Mouse (Mus musculus) embryonic facial prominence, embryonic 14.5 days (tissue): ENCODE measurements around the gene Melk. TPM values are rescaled to one million over a fixed set of nuclear protein-coding genes. Genes with fewer than 3 reads are reported as not detected.

Experiments
- ATAC-seq: fragments of 200-750 bp; cut with Nextera tagmentation; 2 replicates; pipeline ENCODE4 v1.8.0; 2017; ENCODE audit warnings: low read depth, moderate number of reproducible peaks, moderate TSS enrichment
- DNase-seq: peaks from one replicate; pipeline ENCODE4 v3.0.0-alpha.2; 2015; ENCODE audit warnings: low spot score
- H3K27ac ChIP-seq: fragments of 300-500 bp; sonication (generic); replicated peaks from 2 replicates; pipeline ENCODE4 v1.5.1; 2014; ENCODE audit warnings: low read depth, mild to moderate bottlenecking, low read length, moderate library complexity
- H3K27me3 ChIP-seq: fragments of 300-500 bp; sonication (generic); replicated peaks from 2 replicates; pipeline ENCODE4 v1.6.1; 2014; ENCODE audit warnings: low read length; ENCODE audit not compliant: control insufficient read depth, insufficient read depth
- H3K36me3 ChIP-seq: fragments of 300-500 bp; sonication (generic); 2 replicates; pipeline ENCODE4 v1.6.1; 2014; ENCODE audit warnings: low read length, mixed read lengths; ENCODE audit not compliant: control insufficient read depth, insufficient read depth
- H3K4me1 ChIP-seq: fragments of 300-500 bp; sonication (generic); 2 replicates; pipeline ENCODE4 v1.6.1; 2014; ENCODE audit warnings: antibody characterized with exemption, low read length; ENCODE audit not compliant: control insufficient read depth, insufficient read depth
- H3K4me2 ChIP-seq: fragments of 300-500 bp; sonication (generic); 2 replicates; pipeline ENCODE4 v1.6.1; 2014; ENCODE audit warnings: low read depth, mild to moderate bottlenecking, low read length, moderate library complexity, mixed read lengths
- H3K4me3 ChIP-seq: fragments of 300-500 bp; sonication (generic); 2 replicates; pipeline ENCODE4 v1.5.1; 2014; ENCODE audit warnings: low read depth, mild to moderate bottlenecking, low read length
- H3K9ac ChIP-seq: fragments of 300-500 bp; sonication (generic); 2 replicates; pipeline ENCODE4 v1.6.1; 2014; ENCODE audit warnings: low read depth, mild to moderate bottlenecking, low read length, moderate library complexity, mixed read lengths
- H3K9me3 ChIP-seq: fragments of 300-500 bp; sonication (generic); 2 replicates; pipeline ENCODE4 v1.6.1; 2016; ENCODE audit warnings: low read length; ENCODE audit not compliant: control insufficient read depth
- WGBS: fragments of 180-500 bp; shearing (Covaris S2); extraction: QIAGEN DNeasy Blood & Tissue Kit; methylation state at CpG from one replicate; pipeline ENCODE4 v1.1.7; 2014; 5-methylcytosine and 5-hydroxymethylcytosine counted together
- polyA plus RNA-seq: library from polyadenylated mRNA; unstranded; fragments of >200 nt; fragmentation: Nextera tagmentation; extraction: Ambion mirVana; gene quantifications from 2 replicates; pipeline ENCODE4 v1.2.1, GENCODE M21; 2014

Melk gene
- polyA plus RNA-seq, 1 experiment from 2014 or later = 30.5 TPM

- H3K27ac ChIP-seq = no peak overlapping the region
- H3K27me3 ChIP-seq = no peaks in the 10 kb centered on the region
- H3K4me2 ChIP-seq = no peak overlapping the region
- H3K4me1 ChIP-seq = no peaks in the 10 kb centered on the region
- no peak for DNase-seq
- H3K4me3 ChIP-seq = no peak overlapping the region
- ATAC-seq = no peak
- H3K36me3 ChIP-seq = no peaks in the 10 kb centered on the region
- H3K9ac ChIP-seq = no peak overlapping the region
- no peaks in the 10 kb centered on the region for H3K9me3 ChIP-seq
- WGBS = 82% methylated on average over 6 of the region's 6 CpGs
Measured at GRCm38 (mm10) chr4:44267437-44267836, 33.2 kb upstream of the Melk start.

GRCm38 (mm10) chr4:44269376-44269817 lies 31.3 kb upstream of the Melk start:
- Histone ChIP-seq H3K27ac (no peak overlapping the region), H3K4me3 (no peak overlapping the region), H3K9ac (no peak overlapping the region), H3K27me3 (no peaks in the 10 kb centered on the region), H3K4me1 (no peaks in the 10 kb centered on the region), H3K36me3 (no peaks in the 10 kb centered on the region), H3K4me2 (no peak overlapping the region), H3K9me3 (no peaks in the 10 kb centered on the region)
- DNase-seq (no peak), ATAC-seq (no peak)
- 86% methylated on average over 14 of the region's 14 CpGs for WGBS

GRCm38 (mm10) chr4:44271134-44271533 lies 29.5 kb upstream of the Melk start:
- no peaks in the 10 kb centered on the region for H3K27me3 ChIP-seq
- H3K4me1 ChIP-seq = no peaks in the 10 kb centered on the region
- H3K9me3 ChIP-seq = no peaks in the 10 kb centered on the region
- ATAC-seq (no peak), DNase-seq (no peak)
- WGBS = 63% methylated on average over 5 of the region's 5 CpGs
- no peak overlapping the region for H3K4me3 ChIP-seq
- no peak overlapping the region for H3K9ac ChIP-seq
- no peak overlapping the region for H3K4me2 ChIP-seq
- no peaks in the 10 kb centered on the region for H3K36me3 ChIP-seq
- H3K27ac ChIP-seq = no peak overlapping the region

GRCm38 (mm10) chr4:44281597-44282265 lies 18.9 kb upstream of the Melk start:
- H3K27ac ChIP-seq = no peak overlapping the region
- no peaks in the 10 kb centered on the region for H3K9me3 ChIP-seq
- H3K36me3 ChIP-seq = no peaks in the 10 kb centered on the region
- DNase-seq (no peak), ATAC-seq (no peak)
- H3K4me3 ChIP-seq = no peak overlapping the region
- H3K4me1 ChIP-seq = no peaks in the 10 kb centered on the region
- H3K4me2 ChIP-seq = no peak overlapping the region
- no peaks in the 10 kb centered on the region for H3K27me3 ChIP-seq
- 74% methylated on average over 7 of the region's 7 CpGs for WGBS
- no peak overlapping the region for H3K9ac ChIP-seq

GRCm38 (mm10) chr4:44292534-44292933 lies 8.1 kb upstream of the Melk start:
- Histone ChIP-seq H3K27ac (no peak overlapping the region), H3K4me2 (no peak overlapping the region), H3K4me3 (no peak overlapping the region), H3K9ac (no peak overlapping the region), H3K36me3 (no peaks in the 10 kb centered on the region), H3K4me1 (no peaks in the 10 kb centered on the region), H3K9me3 (no peaks in the 10 kb centered on the region), H3K27me3 (no peaks in the 10 kb centered on the region)
- no peak for ATAC-seq
- peak; percentile 61 for DNase-seq
- whole genome bisulfite sequencing = 9% methylated on average over 7 of the region's 7 CpGs

GRCm38 (mm10) chr4:44295837-44296236 lies 4.8 kb upstream of the Melk start:
- Histone ChIP-seq H3K9me3 (no peaks in the 10 kb centered on the region), H3K27me3 (no peaks in the 10 kb centered on the region), H3K9ac (no peak overlapping the region), H3K4me1 (no peaks in the 10 kb centered on the region), H3K4me3 (no peak overlapping the region), H3K27ac (no peak overlapping the region), H3K4me2 (no peak overlapping the region), H3K36me3 (no peaks in the 10 kb centered on the region)
- WGBS = 24% methylated on average over 1 of the region's 1 CpGs
- ATAC-seq (no peak), DNase-seq (no peak)

- ATAC-seq = no peak
- WGBS = 93% methylated on average over 7 of the region's 7 CpGs
- Histone ChIP-seq H3K27ac (no peak overlapping the region), H3K4me1 (peaks cover 5% of the 10 kb centered on the region; the same call in 1 of the 2 replicates), H3K9ac (no peak overlapping the region), H3K9me3 (no peaks in the 10 kb centered on the region), H3K4me3 (no peak overlapping the region), H3K4me2 (no peak overlapping the region), H3K27me3 (no peaks in the 10 kb centered on the region), H3K36me3 (peaks cover 35% of the 10 kb centered on the region)
- DNase-seq = no peak
Measured at GRCm38 (mm10) chr4:44306585-44306984, 5.9 kb downstream of the Melk start.

GRCm38 (mm10) chr4:44310429-44310828 lies 9.8 kb downstream of the Melk start:
- no peak for ATAC-seq
- no peaks in the 10 kb centered on the region for H3K27me3 ChIP-seq
- H3K36me3 ChIP-seq = peaks cover 49% of the 10 kb centered on the region
- no peak overlapping the region for H3K27ac ChIP-seq
- H3K4me2 ChIP-seq = no peak overlapping the region
- H3K4me3 ChIP-seq = no peak overlapping the region
- H3K9me3 ChIP-seq = no peaks in the 10 kb centered on the region
- DNase-seq = no peak
- H3K9ac ChIP-seq = no peak overlapping the region
- WGBS = 69% methylated on average over 4 of the region's 4 CpGs
- H3K4me1 ChIP-seq = no peaks in the 10 kb centered on the region

- DNase-seq (no peak), ATAC-seq (no peak)
- Histone ChIP-seq H3K9me3 (no peaks in the 10 kb centered on the region), H3K36me3 (peaks cover 48% of the 10 kb centered on the region), H3K27me3 (no peaks in the 10 kb centered on the region), H3K4me2 (no peak overlapping the region), H3K4me1 (no peaks in the 10 kb centered on the region), H3K27ac (no peak overlapping the region), H3K9ac (no peak overlapping the region), H3K4me3 (no peak overlapping the region)
- 86% methylated on average over 4 of the region's 4 CpGs for WGBS
Measured at GRCm38 (mm10) chr4:44310911-44311310, 10.2 kb downstream of the Melk start.
